Mouse (Mus musculus): ENCODE measurements at regions not wholly inside any gene's neighbourhood (a gene's known extent, or its start where the extent isn't known, plus 50 kb on each side); places are given as distances from the start of the nearest gene placed in this dataset.

GRCm38 (mm10) chr14:105480048-105480447 is 221.7 kb downstream of the Ndfip2 start:
- H3K9me3 ChIP-seq (replicated peaks) = no peaks in the 10 kb centered on the region
- 64% methylated on average over 9 of the region's 9 CpGs for WGBS
- peaks cover 18% of the 10 kb centered on the region for H3K4me1 ChIP-seq
- no peak overlapping the region for H3K9ac ChIP-seq
- no peak overlapping the region for H3K27ac ChIP-seq
- H3K36me3 ChIP-seq = no peaks in the 10 kb centered on the region
- no peak overlapping the region for H3K4me3 ChIP-seq (replicated peaks)
- no peak for ATAC-seq (replicated peaks; ENCODE audit: low FRiP score)
- no peaks in the 10 kb centered on the region for H3K27me3 ChIP-seq
- H3K4me2 ChIP-seq = no peak overlapping the region

- H3K9me3 ChIP-seq (replicated peaks) = no peaks in the 10 kb centered on the region
- H3K4me1 ChIP-seq = no peaks in the 10 kb centered on the region
- H3K27me3 ChIP-seq = no peaks in the 10 kb centered on the region
- no peak overlapping the region for H3K4me3 ChIP-seq (replicated peaks)
- H3K9ac ChIP-seq = no peak overlapping the region
- no peak overlapping the region for H3K27ac ChIP-seq
- H3K36me3 ChIP-seq = no peaks in the 10 kb centered on the region
- no peak for ATAC-seq (replicated peaks; ENCODE audit: low FRiP score)
- H3K4me2 ChIP-seq = no peak overlapping the region
These were observed 216.7 kb downstream of the Ndfip2 start for GRCm38 (mm10) chr14:105474991-105475553.

- no peak overlapping the region for H3K9ac ChIP-seq
- no peaks in the 10 kb centered on the region for H3K27me3 ChIP-seq
- H3K4me1 ChIP-seq = no peaks in the 10 kb centered on the region
- H3K9me3 ChIP-seq (replicated peaks) = no peaks in the 10 kb centered on the region
- no peak overlapping the region for H3K4me2 ChIP-seq
- WGBS = 51% methylated on average over 3 of the region's 3 CpGs
- ATAC-seq (replicated peaks; ENCODE audit: low FRiP score) = no peak
- H3K27ac ChIP-seq = no peak overlapping the region
- no peak overlapping the region for H3K4me3 ChIP-seq (replicated peaks)
- no peaks in the 10 kb centered on the region for H3K36me3 ChIP-seq
These were observed 190.6 kb downstream of the Ndfip2 start for GRCm38 (mm10) chr14:105448919-105449458.

- Histone ChIP-seq H3K4me3 (replicated peaks) (no peak overlapping the region), H3K4me1 (no peaks in the 10 kb centered on the region), H3K36me3 (no peaks in the 10 kb centered on the region), H3K4me2 (no peak overlapping the region), H3K9me3 (replicated peaks) (no peaks in the 10 kb centered on the region), H3K27me3 (no peaks in the 10 kb centered on the region), H3K27ac (no peak overlapping the region), H3K9ac (no peak overlapping the region)
- WGBS = 67% methylated on average over 5 of the region's 5 CpGs
- ATAC-seq (replicated peaks; ENCODE audit: low FRiP score) = no peak
These were observed 188.7 kb downstream of the Ndfip2 start for GRCm38 (mm10) chr14:105447088-105447487.

DNA sequence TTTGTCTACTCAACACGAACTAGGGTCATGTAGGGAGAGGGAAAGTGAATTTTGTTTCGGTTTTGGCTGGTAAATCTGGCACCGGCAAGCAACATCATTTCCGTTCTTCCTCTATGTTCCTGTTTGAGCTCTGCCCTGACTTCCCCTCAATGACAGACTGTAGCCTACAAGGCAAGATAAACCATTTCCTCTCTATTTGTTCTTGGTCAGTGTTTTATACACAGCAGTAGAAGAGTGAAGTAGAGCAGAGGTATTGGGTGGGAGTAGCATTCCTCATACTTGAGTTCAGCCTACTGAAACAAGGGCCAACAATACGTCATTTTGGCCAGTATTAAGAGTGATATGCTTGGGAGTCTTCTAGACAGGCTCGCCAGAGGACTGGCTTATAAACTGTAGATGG is 177.0 kb downstream of the Ndfip2 start:
- no peak overlapping the region for H3K9ac ChIP-seq
- no peak for ATAC-seq (replicated peaks; ENCODE audit: low FRiP score)

GRCm38 (mm10) chr14:105433456-105433855 is 175.1 kb downstream of the Ndfip2 start:
- H3K4me2 ChIP-seq = no peak overlapping the region
- no peak overlapping the region for H3K4me3 ChIP-seq (replicated peaks)
- no peak for ATAC-seq (replicated peaks; ENCODE audit: low FRiP score)
- 92% methylated on average over 2 of the region's 2 CpGs for WGBS
- H3K27ac ChIP-seq = no peak overlapping the region
- no peaks in the 10 kb centered on the region for H3K9me3 ChIP-seq (replicated peaks)
- H3K36me3 ChIP-seq = no peaks in the 10 kb centered on the region
- H3K4me1 ChIP-seq = no peaks in the 10 kb centered on the region
- no peak overlapping the region for H3K9ac ChIP-seq
- no peaks in the 10 kb centered on the region for H3K27me3 ChIP-seq

More for the DNA sequence above, 177.0 kb downstream of the Ndfip2 start:
- Histone ChIP-seq H3K4me2 (no peak overlapping the region), H3K9me3 (replicated peaks) (no peaks in the 10 kb centered on the region), H3K27me3 (no peaks in the 10 kb centered on the region), H3K27ac (no peak overlapping the region), H3K4me1 (no peaks in the 10 kb centered on the region), H3K36me3 (no peaks in the 10 kb centered on the region), H3K4me3 (replicated peaks) (no peak overlapping the region)
- 71% methylated on average over 6 of the region's 6 CpGs for WGBS

GRCm38 (mm10) chr14:105432670-105433069 is 174.3 kb downstream of the Ndfip2 start:
- no peaks in the 10 kb centered on the region for H3K36me3 ChIP-seq
- no peak overlapping the region for H3K4me3 ChIP-seq (replicated peaks)
- H3K4me1 ChIP-seq = peaks cover 8% of the 10 kb centered on the region
- no peaks in the 10 kb centered on the region for H3K27me3 ChIP-seq
- 8% methylated on average over 4 of the region's 4 CpGs for WGBS
- H3K27ac ChIP-seq = no peak overlapping the region
- no peaks in the 10 kb centered on the region for H3K9me3 ChIP-seq (replicated peaks)
- no peak overlapping the region for H3K4me2 ChIP-seq
- 0 out of 2 replicates have a peak, but pooled peaks have one; percentile 37 for ATAC-seq (replicated peaks; ENCODE audit: low FRiP score)
- no peak overlapping the region for H3K9ac ChIP-seq

DNA sequence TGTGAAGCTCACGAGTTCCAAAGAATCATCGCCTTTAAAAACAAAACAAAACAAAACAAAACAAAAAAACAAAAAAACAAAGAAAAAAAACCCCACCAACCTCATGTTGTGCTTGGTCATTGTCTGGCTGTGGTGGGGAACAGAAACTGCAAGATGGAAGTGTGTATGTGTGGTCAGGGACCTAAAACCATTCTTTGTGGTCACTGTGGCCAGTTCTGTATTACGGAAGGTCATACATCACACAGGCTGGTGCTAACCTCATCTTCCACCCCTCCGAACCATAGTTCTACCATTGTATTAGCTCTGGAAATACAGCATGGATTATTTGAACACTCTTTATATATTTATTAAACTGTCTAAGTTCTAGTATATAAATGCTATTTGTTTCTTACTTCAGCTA is 173.2 kb downstream of the Ndfip2 start:
- Histone ChIP-seq H3K36me3 (no peaks in the 10 kb centered on the region), H3K9me3 (replicated peaks) (no peaks in the 10 kb centered on the region), H3K4me1 (peaks cover 18% of the 10 kb centered on the region), H3K4me2 (no peak overlapping the region), H3K27ac (no peak overlapping the region), H3K9ac (no peak overlapping the region), H3K27me3 (no peaks in the 10 kb centered on the region), H3K4me3 (replicated peaks) (no peak overlapping the region)
- ATAC-seq (replicated peaks; ENCODE audit: low FRiP score) = no peak
- WGBS = 91% methylated on average over 4 of the region's 4 CpGs

DNA sequence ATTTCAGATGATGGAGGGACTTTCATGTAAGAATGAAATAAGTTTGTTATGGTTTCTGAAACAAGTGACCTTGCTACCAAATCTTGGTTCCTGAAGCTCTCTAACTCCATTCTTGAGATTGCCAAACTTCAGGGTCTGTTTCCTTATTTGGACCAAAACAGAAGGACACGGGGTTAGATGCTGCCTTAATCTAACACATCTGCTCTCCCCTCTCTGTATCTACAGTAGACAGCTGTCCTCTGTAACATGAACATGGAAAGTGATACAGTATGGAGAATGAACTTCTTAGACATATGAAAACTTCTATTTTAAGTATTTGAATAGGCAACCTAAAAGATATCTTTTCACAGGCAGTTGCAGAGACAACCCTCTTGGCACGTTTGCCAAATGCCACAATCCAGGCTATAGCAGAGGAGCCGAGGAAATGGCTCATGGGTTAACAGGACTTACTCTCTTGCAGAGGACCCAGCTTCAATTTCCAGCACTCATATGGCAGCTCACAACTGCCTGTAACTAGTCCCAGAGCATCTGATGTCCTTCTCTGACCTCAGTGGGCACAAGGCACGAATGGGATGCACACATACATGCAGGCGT is 171.4 kb downstream of the Ndfip2 start:
- WGBS = 69% methylated on average over 5 of the region's 5 CpGs
- ATAC-seq (replicated peaks; ENCODE audit: low FRiP score) = no peak

DNA sequence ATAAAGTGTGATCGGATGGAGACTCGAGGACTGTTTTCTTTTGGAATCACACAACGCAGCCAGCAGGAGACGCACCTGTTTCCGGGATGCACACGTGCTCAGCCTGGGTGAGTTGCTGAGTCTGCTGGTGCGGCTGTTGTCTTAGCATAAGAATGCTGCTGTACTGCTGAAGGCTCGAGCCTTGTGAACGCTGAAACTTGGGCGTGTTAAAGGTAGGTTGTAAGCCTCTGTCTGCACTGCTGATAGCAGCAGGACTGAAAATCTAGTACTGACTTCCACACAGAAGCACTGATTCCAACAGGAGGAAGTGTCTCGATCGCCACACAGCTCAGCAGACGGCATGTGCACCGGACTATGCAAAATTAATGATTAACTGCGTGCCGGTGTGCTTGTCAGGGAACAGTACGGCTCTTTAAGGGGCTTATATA is 169.1 kb downstream of the Ndfip2 start:
- ATAC-seq (replicated peaks; ENCODE audit: low FRiP score) = peak; percentile 96
- Histone ChIP-seq H3K4me3 (replicated peaks) (peak overlapping the region; percentile 27), H3K36me3 (no peaks in the 10 kb centered on the region), H3K4me1 (peaks cover 21% of the 10 kb centered on the region), H3K9me3 (replicated peaks) (no peaks in the 10 kb centered on the region), H3K27ac (peak overlapping the region; percentile 74), H3K27me3 (no peaks in the 10 kb centered on the region), H3K4me2 (peak overlapping the region; percentile 56), H3K9ac (no peak overlapping the region)
- 15% methylated on average over 17 of the region's 17 CpGs for WGBS

More for the DNA sequence above, 171.4 kb downstream of the Ndfip2 start:
- Histone ChIP-seq H3K9ac (no peak overlapping the region), H3K4me2 (no peak overlapping the region), H3K4me3 (replicated peaks) (no peak overlapping the region), H3K4me1 (peaks cover 21% of the 10 kb centered on the region), H3K36me3 (no peaks in the 10 kb centered on the region), H3K9me3 (replicated peaks) (no peaks in the 10 kb centered on the region), H3K27me3 (no peaks in the 10 kb centered on the region), H3K27ac (no peak overlapping the region)

DNA sequence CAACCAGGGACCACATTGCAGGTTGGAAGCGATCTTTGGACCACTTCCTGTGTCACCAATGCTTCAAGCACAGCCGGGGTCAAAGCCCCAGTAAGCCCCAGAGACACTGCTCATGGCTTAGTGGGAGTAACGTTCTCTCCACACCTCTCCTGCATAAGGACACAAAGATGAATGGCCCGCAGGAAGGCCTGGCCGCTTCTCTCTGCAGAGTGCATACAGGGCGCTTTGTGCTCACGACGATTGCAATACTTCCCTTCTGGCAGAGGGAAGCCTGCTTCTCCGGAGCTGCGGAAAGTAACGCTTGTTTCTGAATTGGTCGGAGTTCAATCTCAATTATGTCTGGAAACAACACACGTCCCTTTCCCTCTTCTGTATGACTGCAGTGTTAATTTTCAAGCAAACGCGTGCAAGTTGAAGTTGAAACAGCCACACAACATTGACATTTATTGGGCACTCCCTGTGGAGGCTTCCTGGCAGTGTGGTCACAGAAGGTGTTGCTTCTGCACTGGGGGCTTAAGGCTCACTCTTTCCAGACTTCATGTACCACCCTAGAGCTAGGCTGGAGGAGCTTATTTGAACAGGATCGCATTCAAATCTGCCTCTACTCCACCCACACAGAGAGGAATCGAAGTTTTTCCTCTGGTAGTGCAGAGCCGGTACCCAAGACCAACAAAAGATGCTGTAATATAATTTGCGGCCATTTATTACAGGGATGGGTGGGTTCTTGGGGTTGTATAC is 168.4 kb downstream of the Ndfip2 start:
- peaks cover 21% of the 10 kb centered on the region for H3K4me1 ChIP-seq
- no peaks in the 10 kb centered on the region for H3K36me3 ChIP-seq
- no peak overlapping the region for H3K9ac ChIP-seq
- ATAC-seq (replicated peaks; ENCODE audit: low FRiP score) = no peak
- H3K27me3 ChIP-seq = no peaks in the 10 kb centered on the region
- peak overlapping the region; percentile 27; the same call in 1 of the 2 replicates for H3K4me3 ChIP-seq (replicated peaks)
- peak overlapping the region; percentile 56 for H3K4me2 ChIP-seq
- H3K9me3 ChIP-seq (replicated peaks) = no peaks in the 10 kb centered on the region
- WGBS = 45% methylated on average over 19 of the region's 19 CpGs
- H3K27ac ChIP-seq = peak overlapping the region; percentile 74; the same call in 1 of the 2 replicates

DNA sequence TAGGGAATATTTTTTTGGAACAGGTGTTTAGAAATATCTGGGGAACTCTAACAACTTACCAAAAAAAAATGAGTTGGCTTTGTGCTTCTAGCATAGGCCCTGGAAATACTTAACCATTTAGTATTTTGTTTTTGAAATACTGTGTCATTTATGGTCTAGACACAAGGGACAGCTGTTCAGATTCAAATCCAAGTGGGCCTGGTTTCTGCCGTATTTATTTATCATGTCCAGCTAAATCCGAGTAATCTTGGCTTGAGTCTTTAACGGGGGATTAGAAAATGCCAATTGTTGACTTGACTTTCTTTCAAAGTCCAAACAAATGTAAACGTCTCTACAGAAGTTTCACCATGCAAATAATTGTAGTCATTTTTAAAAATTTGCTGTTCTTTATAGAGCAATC is 159.6 kb downstream of the Ndfip2 start:
- ATAC-seq (replicated peaks; ENCODE audit: low FRiP score) = no peak
- WGBS = 64% methylated on average over 4 of the region's 4 CpGs
- Histone ChIP-seq H3K27me3 (no peaks in the 10 kb centered on the region), H3K9me3 (replicated peaks) (no peaks in the 10 kb centered on the region), H3K27ac (no peak overlapping the region), H3K4me2 (no peak overlapping the region), H3K4me1 (0 out of 2 replicates have a peak, but pooled peaks cover 8% of the 10 kb centered on the region), H3K9ac (no peak overlapping the region), H3K4me3 (replicated peaks) (no peak overlapping the region), H3K36me3 (no peaks in the 10 kb centered on the region)

All from kidney, embryonic 15.5 days (tissue).